Mouse (Mus musculus) embryonic facial prominence, embryonic 15.5 days (tissue): ENCODE data around the gene Cnnm3. TPM values are rescaled to one million over a fixed set of nuclear protein-coding genes. Genes with fewer than 3 reads are reported as not detected.
A peak's percentile ranks its signal among the peaks of the same experiment; 100 is the strongest.
"Not testable (repeated sequence)": the region's sequence is repeated elsewhere in the genome, so short reads cannot be mapped to it uniquely, and the experiment has no call there.

ENCODE experiments used
- ATAC-seq: fragments of 200-750 bp; cut with Nextera tagmentation; 2 replicates; pipeline ENCODE4 v1.8.0; 2017; ENCODE audit warnings: low read depth, moderate TSS enrichment; ENCODE audit not compliant: insufficient number of reproducible peaks, low FRiP score, low TSS enrichment
- H3K27ac ChIP-seq: fragments of 300-500 bp; sonication (generic); replicated peaks from 2 replicates; pipeline ENCODE4 v1.5.1; 2015; ENCODE audit warnings: mild to moderate bottlenecking, inconsistent platforms
- H3K27me3 ChIP-seq: fragments of 300-500 bp; sonication (generic); 2 replicates; pipeline ENCODE4 v1.6.1; 2015; ENCODE audit warnings: inconsistent platforms
- H3K36me3 ChIP-seq: fragments of 300-500 bp; sonication (generic); 2 replicates; pipeline ENCODE4 v1.6.1; 2015; ENCODE audit warnings: mild to moderate bottlenecking, inconsistent platforms
- H3K4me1 ChIP-seq: fragments of 300-500 bp; sonication (generic); 2 replicates; pipeline ENCODE4 v1.6.1; 2015; ENCODE audit warnings: inconsistent platforms
- H3K4me2 ChIP-seq: fragments of 300-500 bp; sonication (generic); replicated peaks from 2 replicates; pipeline ENCODE4 v1.6.1; 2015; ENCODE audit warnings: mild to moderate bottlenecking, inconsistent platforms
- H3K4me3 ChIP-seq: fragments of 300-500 bp; sonication (generic); replicated peaks from 2 replicates; pipeline ENCODE4 v1.5.1; 2015; ENCODE audit warnings: mild to moderate bottlenecking, inconsistent platforms
- H3K9ac ChIP-seq: fragments of 300-500 bp; sonication (generic); 2 replicates; pipeline ENCODE4 v1.6.1; 2015; ENCODE audit warnings: inconsistent platforms
- H3K9me3 ChIP-seq: fragments of 300-500 bp; sonication (generic); replicated peaks from 2 replicates; pipeline ENCODE4 v1.6.1; 2016; ENCODE audit warnings: inconsistent platforms
- WGBS: fragments of 180-500 bp; shearing (Covaris S2); methylation state at CpG from one replicate; pipeline ENCODE4 v1.1.7; 2015; 5-methylcytosine and 5-hydroxymethylcytosine counted together
- polyA plus RNA-seq: library from polyadenylated mRNA; unstranded; fragments of >200 nt; fragmentation: Nextera tagmentation; extraction: Ambion mirVana; gene quantifications from 2 replicates; pipeline ENCODE4 v1.2.1, GENCODE M21; 2015

Cnnm3 gene
- polyA plus RNA-seq, 1 experiment from 2014 or later: 3.8 TPM

GRCm38 (mm10) chr1:36536783-36537182 is 25.1 kb downstream of the Cnnm3 start, which contains the start of gene Ankrd23:
TSS of gene Ankrd23 (minus strand) at chr1:36536883.
- not testable (repeated sequence) for H3K9me3 ChIP-seq, H3K4me3 ChIP-seq, H3K27me3 ChIP-seq, H3K9ac ChIP-seq, H3K27ac ChIP-seq, H3K4me2 ChIP-seq, ATAC-seq
- 91% methylated on average over 9 of the region's 9 CpGs for WGBS
- H3K4me1 ChIP-seq: peaks cover 21% of the 10 kb centered on the region
- H3K36me3 ChIP-seq: peaks cover 29% of the 10 kb centered on the region

- H3K27ac ChIP-seq: no peak overlapping the region
- no peak overlapping the region for H3K4me3 ChIP-seq
- peaks cover 37% of the 10 kb centered on the region for H3K36me3 ChIP-seq
- H3K9me3 ChIP-seq: no peaks in the 10 kb centered on the region
- no peak for ATAC-seq
- no peaks in the 10 kb centered on the region for H3K27me3 ChIP-seq
- H3K9ac ChIP-seq: no peak overlapping the region
- H3K4me1 ChIP-seq: peaks cover 14% of the 10 kb centered on the region
- H3K4me2 ChIP-seq: no peak overlapping the region
- 79% methylated on average over 4 of the region's 4 CpGs for WGBS
These were observed 27.1 kb downstream of the Cnnm3 start for GRCm38 (mm10) chr1:36538727-36539126.

- no peak for ATAC-seq
- Histone ChIP-seq H3K9ac (no peak within 1 kb of the TSS), H3K27ac (no peak within 1 kb of the TSS), H3K36me3 (peaks cover 37% of the 10 kb centered on the region), H3K4me3 (no peak within 1 kb of the TSS), H3K4me2 (no peak within 1 kb of the TSS), H3K27me3 (no peaks in the 10 kb centered on the region), H3K9me3 (no peaks in the 10 kb centered on the region), H3K4me1 (peaks cover 9% of the 10 kb centered on the region)
- 56% methylated on average over 9 of the region's 9 CpGs for WGBS
These were observed 27.5 kb downstream of the Cnnm3 start, which contains the start of gene Gm42417 for GRCm38 (mm10) chr1:36539186-36539585. TSS of gene Gm42417 (minus strand) at chr1:36539429.

GRCm38 (mm10) chr1:36540132-36540531 is 28.5 kb downstream of the Cnnm3 start:
- no peak for ATAC-seq
- no peaks in the 10 kb centered on the region for H3K9me3 ChIP-seq
- no peak overlapping the region for H3K4me2 ChIP-seq
- no peaks in the 10 kb centered on the region for H3K27me3 ChIP-seq
- H3K4me3 ChIP-seq: no peak overlapping the region
- H3K4me1 ChIP-seq: no peaks in the 10 kb centered on the region
- H3K27ac ChIP-seq: no peak overlapping the region
- H3K36me3 ChIP-seq: peaks cover 37% of the 10 kb centered on the region
- H3K9ac ChIP-seq: no peak overlapping the region
- WGBS: 85% methylated on average over 11 of the region's 11 CpGs

GRCm38 (mm10) chr1:36540807-36541206 is 29.1 kb downstream of the Cnnm3 start:
- H3K9me3 ChIP-seq: no peaks in the 10 kb centered on the region
- no peak overlapping the region for H3K4me2 ChIP-seq
- WGBS: 95% methylated on average over 12 of the region's 12 CpGs
- H3K27me3 ChIP-seq: no peaks in the 10 kb centered on the region
- ATAC-seq: no peak
- no peak overlapping the region for H3K4me3 ChIP-seq
- H3K4me1 ChIP-seq: peaks cover 5% of the 10 kb centered on the region; the same call in 1 of the 2 replicates
- no peak overlapping the region for H3K9ac ChIP-seq
- H3K27ac ChIP-seq: no peak overlapping the region
- H3K36me3 ChIP-seq: peaks cover 37% of the 10 kb centered on the region

GRCm38 (mm10) chr1:36541844-36542243 is 30.2 kb downstream of the Cnnm3 start:
- Histone ChIP-seq H3K4me2 (no peak overlapping the region), H3K4me1 (peaks cover 12% of the 10 kb centered on the region), H3K27ac (no peak overlapping the region), H3K4me3 (no peak overlapping the region), H3K36me3 (peaks cover 37% of the 10 kb centered on the region), H3K9ac (no peak overlapping the region), H3K9me3 (no peaks in the 10 kb centered on the region), H3K27me3 (no peaks in the 10 kb centered on the region)
- no peak for ATAC-seq
- 96% methylated on average over 16 of the region's 16 CpGs for WGBS

- H3K4me2 ChIP-seq: no peak overlapping the region
- WGBS: 91% methylated on average over 9 of the region's 9 CpGs
- H3K4me1 ChIP-seq: peaks cover 20% of the 10 kb centered on the region
- peaks cover 37% of the 10 kb centered on the region for H3K36me3 ChIP-seq
- no peak for ATAC-seq
- no peaks in the 10 kb centered on the region for H3K9me3 ChIP-seq
- H3K9ac ChIP-seq: no peak overlapping the region
- no peaks in the 10 kb centered on the region for H3K27me3 ChIP-seq
- no peak overlapping the region for H3K4me3 ChIP-seq
- no peak overlapping the region for H3K27ac ChIP-seq
These were observed 31.3 kb downstream of the Cnnm3 start for GRCm38 (mm10) chr1:36542925-36543324.

GRCm38 (mm10) chr1:36545382-36545781 is 33.7 kb downstream of the Cnnm3 start:
- Histone ChIP-seq H3K4me3 (no peak overlapping the region), H3K36me3 (peaks cover 40% of the 10 kb centered on the region), H3K9ac (no peak overlapping the region), H3K27me3 (no peaks in the 10 kb centered on the region), H3K4me1 (peaks cover 44% of the 10 kb centered on the region), H3K4me2 (no peak overlapping the region), H3K9me3 (no peaks in the 10 kb centered on the region), H3K27ac (no peak overlapping the region)
- ATAC-seq: no peak
- 66% methylated on average over 2 of the region's 2 CpGs for WGBS

GRCm38 (mm10) chr1:36545845-36546600 is 34.4 kb downstream of the Cnnm3 start:
- no peaks in the 10 kb centered on the region for H3K27me3 ChIP-seq
- H3K27ac ChIP-seq: no peak overlapping the region
- H3K4me3 ChIP-seq: peak overlapping the region; percentile 76
- H3K4me1 ChIP-seq: peaks cover 50% of the 10 kb centered on the region
- peak overlapping the region; percentile 69 for H3K4me2 ChIP-seq
- peaks cover 41% of the 10 kb centered on the region for H3K36me3 ChIP-seq
- 65% methylated on average over 19 of the region's 19 CpGs for WGBS
- no peak for ATAC-seq
- H3K9me3 ChIP-seq: no peaks in the 10 kb centered on the region
- H3K9ac ChIP-seq: no peak overlapping the region

GRCm38 (mm10) chr1:36546888-36547471 is 35.3 kb downstream of the Cnnm3 start, which contains the start of gene Ankrd39:
TSS of gene Ankrd39 (minus strand) at chr1:36547445.
- H3K36me3 ChIP-seq: peaks cover 42% of the 10 kb centered on the region
- H3K4me1 ChIP-seq: peaks cover 50% of the 10 kb centered on the region

GRCm38 (mm10) chr1:36547981-36548598 is 36.4 kb downstream of the Cnnm3 start:
- ATAC-seq: no peak
- H3K9ac ChIP-seq: no peak overlapping the region
- peaks cover 45% of the 10 kb centered on the region for H3K36me3 ChIP-seq
- no peaks in the 10 kb centered on the region for H3K27me3 ChIP-seq
- no peaks in the 10 kb centered on the region for H3K9me3 ChIP-seq
- H3K4me2 ChIP-seq: no peak overlapping the region
- peak overlapping the region; percentile 81 for H3K27ac ChIP-seq
- H3K4me1 ChIP-seq: peaks cover 50% of the 10 kb centered on the region
- WGBS: 20% methylated on average over 9 of the region's 9 CpGs
- H3K4me3 ChIP-seq: no peak overlapping the region

More at GRCm38 (mm10) chr1:36546888-36547471, 35.3 kb downstream of the Cnnm3 start, which contains the start of gene Ankrd39:
- Histone ChIP-seq H3K9me3 (no peaks in the 10 kb centered on the region), H3K27ac (peak within 1 kb of the TSS; percentile 81), H3K4me3 (peak within 1 kb of the TSS; percentile 76), H3K9ac (peak within 1 kb of the TSS; percentile 68), H3K4me2 (peak within 1 kb of the TSS; percentile 69), H3K27me3 (no peaks in the 10 kb centered on the region)
- under 1% methylated on average over 43 of the region's 43 CpGs for WGBS
- peak; percentile 95 for ATAC-seq
